Mouse (Mus musculus) right cerebral cortex, postnatal 14 days (tissue): ENCODE data around the gene Mdm2.
A peak's percentile ranks its signal among the peaks of the same experiment; 100 is the strongest.

Experiments used
- DNase-seq: peaks from one replicate; pipeline ENCODE4 v3.0.0; 2022

The Mdm2 gene

DNA sequence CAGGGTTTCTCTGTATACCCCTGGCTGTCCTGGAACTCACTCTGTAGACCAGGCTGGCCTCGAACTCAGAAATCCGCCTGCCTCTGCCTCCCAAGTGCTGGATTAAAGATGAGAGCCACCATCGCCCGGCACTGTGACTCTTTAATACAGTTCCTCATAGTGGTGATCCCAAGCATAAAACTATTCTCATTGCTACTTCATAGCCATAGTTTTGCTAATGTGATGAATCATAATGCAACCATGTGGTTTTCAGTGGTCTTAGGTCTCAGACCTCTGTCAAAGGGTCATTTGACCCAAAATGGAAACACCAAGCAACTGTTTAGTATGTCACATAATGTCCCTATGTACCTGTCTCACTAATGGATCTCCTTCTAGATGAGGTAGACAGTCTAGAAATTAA is 15.0 kb downstream of the Mdm2 start:
- no peak for DNase-seq

DNA sequence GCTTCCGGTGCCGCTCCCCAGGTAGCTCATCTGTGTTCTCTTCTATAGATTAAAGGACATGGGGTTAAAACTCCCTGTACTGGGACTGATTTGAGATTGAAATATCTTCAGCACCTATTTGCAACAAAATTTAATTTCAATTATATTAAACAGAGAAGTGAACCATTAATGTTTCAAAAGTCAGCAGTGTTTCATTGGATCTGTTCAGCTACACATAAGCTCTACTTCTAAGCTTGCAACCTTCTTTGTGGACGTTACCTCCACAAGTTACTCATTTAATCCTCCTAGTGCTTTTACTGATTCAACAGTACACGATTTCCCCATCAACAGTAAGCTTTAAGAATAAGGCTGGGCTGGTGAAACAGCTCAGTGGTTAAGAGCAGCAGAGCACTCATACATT is 15.5 kb downstream of the Mdm2 start:
- DNase-seq = no peak

DNA sequence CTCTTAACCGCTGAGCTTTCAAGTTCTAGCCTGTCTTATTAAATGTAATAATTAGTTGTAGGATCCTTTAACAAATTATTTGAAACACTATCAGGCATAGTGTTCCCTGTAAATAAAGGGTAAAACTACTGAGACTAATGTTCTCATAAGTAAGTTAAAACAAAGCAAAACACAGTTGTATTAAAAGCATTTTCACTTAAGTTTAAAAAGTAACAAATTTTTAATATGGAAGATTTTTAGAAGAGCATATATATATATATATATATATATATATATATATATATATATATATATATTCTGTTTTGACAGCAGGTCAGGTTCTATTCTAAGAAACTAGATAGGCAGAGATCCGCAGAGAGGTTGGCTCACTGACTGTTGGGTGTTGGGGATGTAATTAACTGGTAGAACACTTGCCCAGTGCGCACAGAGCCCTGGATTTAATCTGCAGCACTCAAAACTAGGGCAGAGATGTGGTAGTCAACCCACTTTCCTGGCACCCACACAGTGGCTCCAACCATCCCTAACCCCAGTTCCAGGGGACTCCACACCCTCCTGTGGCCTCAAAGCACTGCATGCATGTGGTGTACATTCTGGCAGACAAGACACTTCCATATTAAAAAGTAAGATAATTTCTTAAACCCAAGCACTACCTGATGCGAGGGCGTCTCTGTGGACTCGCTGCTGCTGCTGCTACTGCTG is 16.2 kb downstream of the Mdm2 start:
- no peak for DNase-seq

DNA sequence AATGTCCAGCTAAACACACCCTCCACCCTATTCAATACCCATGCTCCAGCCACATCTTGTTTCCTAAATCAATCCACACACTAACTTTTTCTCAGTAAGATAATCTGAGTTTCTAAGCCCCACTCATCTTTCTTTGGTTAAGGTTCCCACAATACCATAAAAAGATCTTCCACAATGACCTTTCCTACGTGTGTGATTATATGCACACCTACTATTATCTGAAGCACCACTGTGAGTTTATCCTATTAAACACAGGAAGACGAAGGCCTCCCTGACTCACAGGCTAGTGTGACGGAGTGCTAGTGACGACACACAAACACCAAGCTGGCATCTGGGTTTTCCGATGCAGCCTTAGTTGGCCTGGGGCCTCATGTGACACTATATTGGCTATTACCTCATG is 17.6 kb downstream of the Mdm2 start:
- DNase-seq = no peak

DNA sequence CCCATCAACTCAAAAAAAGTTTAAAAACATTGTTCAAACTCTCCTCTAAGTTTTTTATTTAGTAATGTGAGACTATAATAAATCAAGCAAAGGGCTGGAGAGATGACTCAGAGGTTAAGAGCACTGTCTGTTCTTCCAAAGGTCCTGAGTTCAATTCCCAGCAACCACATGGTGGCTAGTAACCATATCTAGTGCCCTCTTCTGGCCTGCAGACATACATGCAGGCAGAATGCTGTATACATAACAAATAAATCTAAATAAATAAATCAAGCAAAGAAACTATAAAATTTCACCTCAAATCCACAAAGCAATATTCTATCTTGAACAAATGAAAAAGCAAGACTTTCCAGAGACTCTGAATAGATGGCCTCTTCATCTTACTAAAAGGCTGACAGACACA is 18.4 kb downstream of the Mdm2 start:
- no peak for DNase-seq

DNA sequence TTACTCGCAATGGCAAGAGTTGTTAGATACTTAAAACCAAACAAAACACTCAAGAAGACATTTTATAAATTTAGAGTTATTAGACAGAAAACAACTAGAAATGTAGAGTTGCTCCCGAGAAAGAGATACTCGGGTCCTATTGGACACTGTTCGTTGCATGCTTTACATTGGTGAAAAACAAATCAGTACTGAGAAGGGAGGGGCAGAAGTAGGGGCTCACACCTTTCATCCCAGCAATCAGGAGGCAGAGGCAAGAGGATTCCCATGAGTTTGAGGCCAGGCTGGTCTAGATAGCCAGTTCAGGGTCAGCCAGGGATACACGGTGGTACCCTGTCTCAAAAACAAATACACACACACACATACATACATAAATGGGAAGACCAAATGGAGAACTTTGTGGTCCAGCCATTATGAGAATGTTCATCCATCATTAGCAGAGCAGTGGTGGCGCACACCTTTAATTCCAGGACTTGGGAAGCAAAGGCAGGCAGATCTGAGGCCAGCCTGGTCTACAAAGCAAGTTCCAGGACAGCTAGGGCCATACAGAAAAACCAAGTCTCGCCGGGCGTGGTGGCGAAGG is 19.1 kb downstream of the Mdm2 start:
- DNase-seq = no peak

DNA sequence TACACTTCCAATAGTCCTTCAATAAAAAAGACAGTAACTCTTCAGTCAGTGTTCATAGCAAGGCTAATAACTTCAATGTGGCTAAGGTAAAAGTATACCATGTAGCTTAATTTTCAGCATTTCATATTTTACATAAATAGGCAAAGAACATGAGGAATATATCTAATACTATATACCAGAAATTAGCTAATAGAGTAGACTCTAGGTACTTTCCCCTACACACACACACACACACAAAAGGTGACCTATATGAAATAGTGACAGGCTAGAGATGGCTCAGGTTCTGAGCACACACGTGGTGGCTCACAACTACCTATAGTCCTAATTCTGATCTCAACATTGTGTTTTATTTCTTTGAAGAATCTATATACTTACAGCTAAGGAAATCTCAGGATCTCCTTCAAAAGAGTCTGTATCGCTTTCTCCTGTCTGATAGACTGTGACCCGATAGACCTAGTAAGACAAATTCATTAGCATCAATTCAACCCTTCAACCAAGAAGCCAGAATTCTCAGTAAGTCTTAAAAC is 19.7 kb downstream of the Mdm2 start:
- DNase-seq = no peak

DNA sequence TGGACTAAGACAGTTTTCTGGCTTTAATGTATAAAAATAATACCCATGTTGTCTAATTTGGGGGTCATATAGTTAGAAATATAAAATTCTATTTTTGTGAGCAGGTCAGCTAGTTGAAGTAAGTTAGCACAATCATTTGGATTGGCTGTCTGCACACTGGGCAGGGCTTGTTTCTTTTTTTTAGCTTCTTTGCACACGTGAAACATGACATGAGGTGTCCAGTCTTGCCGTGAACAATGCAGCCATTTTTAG is 20.5 kb downstream of the Mdm2 start:
- DNase-seq = no peak

DNA sequence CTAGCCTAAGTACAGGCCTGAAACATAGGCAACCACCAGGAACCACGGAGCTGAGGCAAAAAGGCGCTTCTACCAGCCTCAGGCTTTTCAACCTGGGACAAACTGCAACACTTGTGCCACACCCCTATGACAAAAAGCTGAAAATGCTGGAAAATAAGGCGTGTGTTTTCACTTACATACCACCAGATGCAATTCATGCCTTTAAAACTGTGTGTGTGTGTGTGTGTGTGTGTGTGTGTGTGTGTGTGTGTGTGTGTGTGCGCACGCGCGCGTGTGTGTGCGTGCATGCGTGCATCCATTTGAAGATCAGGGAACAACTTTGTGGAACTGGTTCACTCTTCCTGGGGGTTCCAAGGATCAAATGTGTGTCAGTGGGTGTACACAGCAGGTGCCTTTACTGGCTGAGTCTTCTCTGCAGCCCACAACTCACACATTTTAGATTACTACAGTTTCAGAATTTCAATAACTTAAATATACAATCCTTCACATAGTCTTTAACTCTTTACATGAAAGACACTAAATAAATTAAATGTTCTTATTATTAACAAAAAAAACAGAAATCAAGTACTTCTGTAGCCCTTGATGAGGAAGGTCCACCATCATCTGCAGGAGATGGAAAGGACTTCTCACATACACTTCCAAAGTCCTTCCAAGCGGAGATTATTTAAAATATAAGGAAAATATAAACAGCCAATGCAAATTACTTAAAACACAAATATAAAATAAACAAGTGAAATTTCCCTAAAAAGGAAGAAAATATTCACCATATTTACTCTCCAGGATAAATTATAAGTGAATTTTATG is 21.1 kb downstream of the Mdm2 start:
- no peak for DNase-seq

DNA sequence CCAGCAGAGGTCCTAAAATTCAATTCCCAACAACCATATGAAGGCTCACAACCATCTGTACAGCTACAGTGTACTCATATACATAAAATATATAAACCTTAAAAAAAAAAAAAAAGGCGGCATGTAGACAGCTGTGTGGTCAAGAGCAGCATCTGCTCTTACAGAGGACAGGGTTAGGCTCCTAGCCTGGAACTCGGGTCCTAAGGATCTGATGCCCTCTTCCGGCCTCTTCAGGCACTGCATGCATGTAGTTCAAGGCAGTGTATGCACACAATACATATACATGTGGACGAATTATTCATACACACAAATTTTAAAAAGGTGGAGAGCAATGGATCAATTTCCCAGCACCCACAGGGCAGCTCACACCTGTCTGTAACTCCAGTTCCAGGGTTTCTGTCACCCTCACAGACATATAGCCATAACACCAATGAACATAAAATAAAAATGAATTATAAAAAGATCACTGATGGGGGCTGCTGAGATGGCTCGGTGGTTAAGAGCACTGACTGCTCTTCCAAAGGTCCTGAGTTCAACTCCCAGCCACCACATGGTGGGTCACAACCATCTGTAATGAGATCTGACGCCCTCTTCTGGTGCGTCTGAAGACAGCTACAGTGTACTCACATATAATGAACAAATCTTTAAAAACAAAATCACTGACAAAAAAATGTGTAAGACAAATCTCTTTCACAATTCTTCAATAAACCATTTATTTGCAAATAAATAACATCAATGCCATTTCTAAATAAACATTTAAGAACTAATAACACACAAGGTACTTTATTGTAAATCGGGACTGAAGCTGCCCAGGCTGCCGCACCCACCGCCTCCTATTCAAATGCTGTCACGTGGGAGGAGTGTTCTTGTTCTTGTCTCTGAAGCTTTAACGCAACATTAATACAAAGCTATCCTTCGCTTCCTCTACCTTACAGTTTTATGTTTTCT is 22.1 kb downstream of the Mdm2 start:
- peak; percentile 32 for DNase-seq

DNA sequence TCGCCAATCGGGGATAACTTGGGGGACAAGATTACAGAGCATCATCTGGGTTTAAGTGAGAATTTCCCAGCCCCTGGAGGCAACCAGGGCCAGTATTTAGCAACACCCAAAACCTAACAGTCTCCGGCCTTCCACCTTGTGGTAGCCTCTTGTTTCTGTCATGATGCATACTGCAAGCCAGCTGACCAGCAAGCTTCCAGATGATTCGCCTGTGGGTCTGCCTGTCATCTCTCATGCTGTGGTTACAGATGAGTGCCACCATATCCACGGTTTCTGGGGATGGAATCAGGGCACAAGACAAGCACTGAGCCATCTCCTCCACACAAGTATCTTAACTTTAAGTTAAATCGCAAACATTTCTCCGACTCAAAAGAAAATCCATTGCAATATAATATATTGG is 23.0 kb downstream of the Mdm2 start:
- no peak for DNase-seq

DNA sequence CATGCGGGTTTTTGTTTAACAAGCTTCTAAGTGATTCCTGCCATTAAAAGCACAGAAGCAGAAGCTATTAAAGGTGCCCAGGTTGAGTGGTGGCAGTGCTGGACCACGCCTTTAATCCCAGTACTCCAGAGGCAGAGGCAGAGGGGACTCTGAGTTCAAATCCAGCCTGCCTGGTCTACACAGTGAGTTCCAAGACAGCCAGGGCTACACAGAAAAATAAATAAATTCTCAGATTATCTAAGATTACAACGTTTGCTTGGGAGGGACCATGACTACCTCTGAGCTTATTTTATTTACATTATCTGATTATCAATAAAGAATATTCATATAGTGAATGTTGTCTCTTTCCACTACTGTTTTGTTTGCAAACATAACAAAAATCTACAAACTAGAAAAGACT is 23.5 kb downstream of the Mdm2 start:
- DNase-seq = no peak

DNA sequence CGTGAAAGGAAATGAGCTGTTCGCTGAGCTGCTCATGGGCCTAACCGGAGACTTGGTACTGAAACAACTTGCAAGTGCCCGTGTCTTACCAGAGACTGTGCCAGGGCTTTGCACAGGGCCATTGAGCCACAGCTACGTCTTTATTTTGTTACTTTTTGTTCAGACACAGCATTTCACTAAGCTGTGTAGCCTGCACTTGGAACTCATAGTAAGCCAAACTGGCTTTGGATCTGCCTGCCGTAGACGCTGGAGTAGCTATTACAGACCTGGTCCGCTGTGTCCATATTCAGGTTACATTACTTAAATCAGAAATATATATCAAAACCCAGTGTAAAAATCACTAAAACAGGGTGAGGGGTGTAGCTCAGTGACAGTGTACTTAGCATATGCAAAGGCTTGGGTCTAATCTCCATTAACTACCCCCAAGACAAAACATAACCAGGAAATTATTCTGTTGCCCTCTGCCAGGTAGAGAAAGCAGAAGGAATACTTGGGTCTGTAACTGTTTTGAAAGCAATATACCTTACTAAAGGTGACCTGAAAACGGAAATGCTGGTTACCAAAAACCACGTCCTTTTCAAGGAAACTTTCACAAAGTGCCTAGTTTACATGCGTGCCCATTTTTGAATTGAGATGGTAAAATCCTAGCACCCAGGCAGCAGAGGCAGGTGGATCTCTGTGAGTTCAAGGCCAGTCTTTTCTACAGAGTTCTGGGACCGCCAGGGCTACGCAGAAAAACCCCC is 24.5 kb downstream of the Mdm2 start:
- no peak for DNase-seq

DNA sequence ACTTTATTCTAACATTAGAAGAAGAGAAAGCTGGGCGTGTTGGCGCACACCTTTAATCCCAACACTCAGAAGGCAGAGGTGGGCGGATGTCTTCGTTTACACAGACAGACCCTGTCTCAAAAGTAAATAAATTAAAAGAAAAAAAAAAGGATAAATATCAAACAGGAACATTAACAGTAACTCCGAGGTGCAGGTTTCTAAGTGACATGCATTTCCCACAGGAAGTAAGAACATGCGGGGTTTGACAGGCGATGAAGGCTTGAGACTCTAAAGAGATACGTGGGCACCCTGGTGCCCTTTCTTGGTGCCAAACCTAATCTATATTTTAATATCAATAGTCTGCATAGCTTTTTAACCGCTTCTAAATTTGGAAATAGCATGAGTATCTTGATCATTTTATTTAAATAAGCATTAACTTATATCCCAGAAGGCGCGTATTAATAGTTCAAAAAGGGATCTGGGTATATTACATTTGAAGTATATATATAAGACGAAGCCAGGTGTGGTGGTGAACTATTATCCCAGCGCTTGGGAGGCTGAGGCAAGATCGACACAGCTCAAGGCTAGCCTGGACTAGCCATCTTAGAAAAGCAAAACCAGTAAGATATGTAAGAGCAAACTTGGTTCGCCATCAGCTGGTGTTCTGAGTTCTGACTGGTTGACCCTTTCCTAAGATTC is 25.2 kb downstream of the Mdm2 start:
- no peak for DNase-seq

DNA sequence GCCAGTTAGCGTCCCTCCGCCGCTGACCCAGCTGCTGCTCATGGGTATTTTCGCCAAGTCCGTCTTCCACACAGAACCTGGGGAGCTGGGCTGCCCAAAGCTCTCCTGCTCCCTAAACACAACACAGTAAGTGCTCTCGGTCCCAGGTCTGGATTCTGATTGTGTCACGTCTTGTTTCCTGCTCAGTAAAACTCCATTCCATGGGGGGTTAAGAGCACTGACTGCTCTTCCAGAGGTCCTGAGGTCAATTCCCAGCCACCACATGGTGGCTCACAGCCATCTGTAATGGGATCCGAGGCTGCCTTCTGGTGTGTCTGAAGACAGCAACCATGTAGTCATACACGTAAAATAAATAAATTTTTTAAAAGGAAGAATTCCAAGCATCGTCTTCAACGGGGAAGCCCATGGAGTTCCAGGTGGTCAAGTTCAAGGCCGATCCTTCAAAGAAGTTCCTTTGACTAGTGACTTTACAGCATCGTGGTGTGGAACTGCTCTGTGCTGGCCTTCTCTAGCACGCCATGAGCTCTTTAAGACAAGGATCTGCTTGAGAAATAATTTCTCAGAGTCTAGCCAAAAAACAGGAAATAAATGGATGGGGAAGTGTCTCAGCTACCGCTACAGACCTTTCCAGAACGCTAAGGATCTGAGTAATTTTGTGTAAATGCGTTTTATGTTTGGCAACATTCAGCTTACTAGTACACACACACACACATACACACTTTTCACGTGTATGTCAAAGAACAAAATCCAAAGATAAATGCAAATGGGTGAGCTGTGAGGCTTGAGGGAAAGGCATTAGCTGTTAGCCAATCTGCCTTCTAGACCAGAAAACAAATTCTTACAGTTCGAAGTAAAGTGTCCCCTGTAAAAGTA is 26.0 kb downstream of the Mdm2 start:
- no peak for DNase-seq

DNA sequence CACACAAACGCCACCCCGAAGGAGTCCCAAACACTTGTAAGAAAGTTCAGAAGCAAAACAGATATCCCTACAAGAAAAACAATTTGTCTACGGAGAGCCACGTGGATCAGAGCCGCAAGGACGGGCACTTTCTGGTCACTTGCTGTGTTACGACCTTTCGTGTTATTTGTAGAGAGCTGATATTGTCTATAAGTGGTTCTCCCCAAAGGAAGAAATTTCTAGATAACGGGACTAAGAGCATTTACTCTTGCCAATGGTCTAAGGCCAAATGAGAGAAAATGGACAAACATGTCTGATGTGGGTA is 26.9 kb downstream of the Mdm2 start:
- DNase-seq = no peak

DNA sequence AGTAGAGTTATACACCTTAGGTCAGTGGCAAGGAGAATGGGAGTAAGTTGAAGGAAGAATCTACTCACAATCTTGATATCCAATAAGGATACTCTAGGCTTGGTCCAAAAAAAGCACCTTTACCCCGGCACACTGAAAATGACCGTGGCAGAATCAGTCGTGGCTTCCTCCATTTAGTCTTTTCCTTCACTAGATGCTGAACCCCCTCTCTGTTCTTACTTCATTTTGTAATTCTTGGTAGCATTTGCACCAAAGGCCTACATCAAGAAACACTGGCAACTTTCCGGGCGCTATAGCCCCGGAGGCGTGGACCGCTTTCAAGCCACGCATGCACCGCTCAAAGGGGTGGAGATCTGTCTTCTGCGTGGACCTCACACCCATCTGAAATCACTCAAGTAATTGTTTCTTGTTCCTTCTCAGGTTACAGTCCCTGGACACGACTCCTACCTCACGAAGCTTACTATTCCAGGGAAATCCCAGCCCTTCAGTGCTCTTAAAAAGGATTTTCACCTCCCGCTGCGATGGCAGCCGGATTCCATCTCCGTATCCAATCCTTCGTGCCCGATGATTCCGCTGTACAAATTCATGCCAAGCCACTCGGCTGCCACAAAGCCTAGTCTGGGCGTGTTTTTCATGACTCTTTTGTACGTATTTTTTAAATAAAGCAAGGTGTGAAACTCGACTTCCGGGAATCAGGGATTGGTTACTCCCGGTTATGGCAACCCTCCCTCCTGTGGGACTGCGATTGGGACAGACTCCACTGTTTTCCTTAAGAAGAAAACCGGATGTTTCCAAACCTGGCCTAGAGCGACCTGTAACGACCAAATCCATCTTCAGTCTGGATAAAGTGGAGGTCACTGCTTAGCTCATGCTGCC is 27.5 kb downstream of the Mdm2 start:
- no peak for DNase-seq

DNA sequence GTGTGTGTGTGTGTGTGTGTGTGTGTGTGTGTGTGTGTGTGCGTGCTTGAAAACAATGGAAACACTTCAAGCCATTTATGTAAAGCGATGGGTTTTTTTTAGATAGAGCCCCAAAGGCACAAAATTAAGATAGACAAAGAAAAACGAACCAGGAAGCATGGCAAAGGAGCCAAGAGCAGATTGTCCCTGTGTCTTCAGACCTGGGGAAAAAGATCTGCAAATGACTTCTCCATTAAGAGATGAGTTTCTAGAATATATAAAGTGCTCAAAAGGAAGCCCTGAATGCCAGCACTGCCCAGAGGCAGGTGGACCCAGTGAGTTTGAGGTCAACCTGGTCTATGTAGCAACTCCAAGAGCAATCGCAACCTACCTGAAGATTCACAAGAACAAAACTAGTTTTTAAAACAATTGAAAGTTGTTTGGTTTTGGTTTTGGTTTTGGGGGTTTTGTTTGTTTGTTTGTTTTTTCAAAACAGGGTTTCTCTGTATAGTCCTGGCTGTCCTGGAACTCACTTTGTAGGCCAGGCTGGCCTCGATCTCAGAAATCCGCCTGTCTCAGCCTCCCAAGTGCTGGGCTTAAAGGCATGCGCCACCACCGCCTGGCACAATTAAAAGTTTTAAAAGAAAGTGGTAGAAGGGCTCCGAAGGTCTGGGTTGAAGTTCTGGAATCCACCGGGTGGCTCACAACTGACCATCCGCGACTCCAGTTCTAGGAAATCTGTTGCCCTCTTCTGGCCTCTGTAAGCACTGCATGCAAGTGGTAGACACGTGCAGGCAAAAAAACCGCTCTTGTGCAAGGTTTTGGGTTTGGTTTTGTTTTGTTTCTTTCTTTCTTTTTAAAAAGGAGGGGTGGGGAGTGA is 28.3 kb downstream of the Mdm2 start:
- DNase-seq = peak; percentile 50

DNA sequence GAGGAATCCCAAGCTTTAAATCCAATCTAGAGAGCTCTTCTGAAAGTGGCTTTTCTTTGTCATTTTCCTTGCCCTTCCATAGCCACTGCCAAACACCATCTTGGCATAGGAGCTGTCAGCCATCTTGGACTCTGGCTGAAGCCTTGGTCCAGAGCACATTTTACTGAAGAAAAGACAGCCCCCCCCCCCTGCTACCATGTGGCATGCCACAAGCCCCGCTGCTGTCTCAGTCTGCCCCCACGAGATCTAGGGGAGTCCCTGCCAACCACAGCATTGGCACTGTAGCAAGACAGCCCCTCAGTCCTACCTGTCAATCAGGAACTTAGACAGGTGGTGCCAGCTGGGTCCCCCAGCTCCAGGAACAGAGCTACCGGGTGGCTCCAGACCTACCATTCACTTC is 29.0 kb downstream of the Mdm2 start:
- no peak for DNase-seq
